Mouse (Mus musculus): ENCODE data around the gene Cadm1. TPM values are rescaled to one million over a fixed set of nuclear protein-coding genes. Genes with fewer than 3 reads are reported as not detected.

Cadm1 gene
- polyA plus RNA-seq, 1 experiment, result 7.9 TPM

- no peak overlapping the region for H3K27ac ChIP-seq (ENCODE audit: control insufficient read depth, insufficient read depth, low read length)
- H3K4me3 ChIP-seq (ENCODE audit: control insufficient read depth, insufficient read depth, low read length), result no peak overlapping the region
- H3K4me1 ChIP-seq (replicated peaks; ENCODE audit: control insufficient read depth, insufficient read depth, low read length), result no peaks in the 10 kb centered on the region
- H3K36me3 ChIP-seq (ENCODE audit: control insufficient read depth, insufficient read depth, low read length), result no peaks in the 10 kb centered on the region
- 50% methylated on average over 5 of the region's 5 CpGs for WGBS
- no peaks in the 10 kb centered on the region for H3K27me3 ChIP-seq (ENCODE audit: control insufficient read depth, insufficient read depth, low read length)
- DNase-seq, result no peak
- no peak for TF ChIP-seq POLR2A (IDR thresholded peaks at IDR 0.05; ENCODE audit: control insufficient read depth, extremely low read depth, insufficient read depth, low read length, poor library complexity)
These were observed 59.9 kb downstream of the Cadm1 start for GRCm38 (mm10) chr9:47589832-47590231.

GRCm38 (mm10) chr9:47601541-47601940 is 71.6 kb downstream of the Cadm1 start:
- H3K27ac ChIP-seq (ENCODE audit: control insufficient read depth, insufficient read depth, low read length), result no peak overlapping the region
- WGBS, result 93% methylated on average over 11 of the region's 11 CpGs
- H3K4me1 ChIP-seq (replicated peaks; ENCODE audit: control insufficient read depth, insufficient read depth, low read length), result no peaks in the 10 kb centered on the region
- TF ChIP-seq POLR2A (IDR thresholded peaks at IDR 0.05; ENCODE audit: control insufficient read depth, extremely low read depth, insufficient read depth, low read length, poor library complexity) (no peak), CTCF (IDR thresholded peaks at IDR 0.05; ENCODE audit: borderline replicate concordance, control insufficient read depth, extremely low read depth, insufficient read depth, low read length, poor library complexity) (no peak)
- no peak for DNase-seq
- no peaks in the 10 kb centered on the region for H3K27me3 ChIP-seq (ENCODE audit: control insufficient read depth, insufficient read depth, low read length)
- H3K36me3 ChIP-seq (ENCODE audit: control insufficient read depth, insufficient read depth, low read length), result no peaks in the 10 kb centered on the region
- H3K4me3 ChIP-seq (ENCODE audit: control insufficient read depth, insufficient read depth, low read length), result no peak overlapping the region

GRCm38 (mm10) chr9:47603971-47604370 is 74.0 kb downstream of the Cadm1 start:
- Histone ChIP-seq H3K36me3 (ENCODE audit: control insufficient read depth, insufficient read depth, low read length) (no peaks in the 10 kb centered on the region), H3K4me3 (ENCODE audit: control insufficient read depth, insufficient read depth, low read length) (no peak overlapping the region), H3K27me3 (ENCODE audit: control insufficient read depth, insufficient read depth, low read length) (no peaks in the 10 kb centered on the region), H3K27ac (ENCODE audit: control insufficient read depth, insufficient read depth, low read length) (no peak overlapping the region), H3K4me1 (replicated peaks; ENCODE audit: control insufficient read depth, insufficient read depth, low read length) (no peaks in the 10 kb centered on the region)
- no peak for DNase-seq
- no peak for TF ChIP-seq POLR2A (IDR thresholded peaks at IDR 0.05; ENCODE audit: control insufficient read depth, extremely low read depth, insufficient read depth, low read length, poor library complexity)
- WGBS, result 94% methylated on average over 4 of the region's 4 CpGs

GRCm38 (mm10) chr9:47605628-47606027 is 75.7 kb downstream of the Cadm1 start:
- H3K27ac ChIP-seq (ENCODE audit: control insufficient read depth, insufficient read depth, low read length), result no peak overlapping the region
- no peak overlapping the region for H3K4me3 ChIP-seq (ENCODE audit: control insufficient read depth, insufficient read depth, low read length)
- no peaks in the 10 kb centered on the region for H3K36me3 ChIP-seq (ENCODE audit: control insufficient read depth, insufficient read depth, low read length)
- WGBS, result 91% methylated on average over 5 of the region's 5 CpGs
- TF ChIP-seq CTCF (IDR thresholded peaks at IDR 0.05; ENCODE audit: borderline replicate concordance, control insufficient read depth, extremely low read depth, insufficient read depth, low read length, poor library complexity) (no peak), POLR2A (IDR thresholded peaks at IDR 0.05; ENCODE audit: control insufficient read depth, extremely low read depth, insufficient read depth, low read length, poor library complexity) (no peak)
- DNase-seq, result no peak
- H3K27me3 ChIP-seq (ENCODE audit: control insufficient read depth, insufficient read depth, low read length), result no peaks in the 10 kb centered on the region
- H3K4me1 ChIP-seq (replicated peaks; ENCODE audit: control insufficient read depth, insufficient read depth, low read length), result no peaks in the 10 kb centered on the region

GRCm38 (mm10) chr9:47608441-47608840 is 78.5 kb downstream of the Cadm1 start:
- no peak for DNase-seq
- no peaks in the 10 kb centered on the region for H3K4me1 ChIP-seq (replicated peaks; ENCODE audit: control insufficient read depth, insufficient read depth, low read length)
- TF ChIP-seq CTCF (IDR thresholded peaks at IDR 0.05; ENCODE audit: borderline replicate concordance, control insufficient read depth, extremely low read depth, insufficient read depth, low read length, poor library complexity) (no peak), POLR2A (IDR thresholded peaks at IDR 0.05; ENCODE audit: control insufficient read depth, extremely low read depth, insufficient read depth, low read length, poor library complexity) (no peak)
- H3K27ac ChIP-seq (ENCODE audit: control insufficient read depth, insufficient read depth, low read length), result no peak overlapping the region
- H3K27me3 ChIP-seq (ENCODE audit: control insufficient read depth, insufficient read depth, low read length), result no peaks in the 10 kb centered on the region
- WGBS, result 87% methylated on average over 7 of the region's 7 CpGs
- H3K4me3 ChIP-seq (ENCODE audit: control insufficient read depth, insufficient read depth, low read length), result no peak overlapping the region
- no peaks in the 10 kb centered on the region for H3K36me3 ChIP-seq (ENCODE audit: control insufficient read depth, insufficient read depth, low read length)

- Histone ChIP-seq H3K27ac (ENCODE audit: control insufficient read depth, insufficient read depth, low read length) (no peak overlapping the region), H3K36me3 (ENCODE audit: control insufficient read depth, insufficient read depth, low read length) (no peaks in the 10 kb centered on the region), H3K4me3 (ENCODE audit: control insufficient read depth, insufficient read depth, low read length) (no peak overlapping the region), H3K27me3 (ENCODE audit: control insufficient read depth, insufficient read depth, low read length) (no peaks in the 10 kb centered on the region), H3K4me1 (replicated peaks; ENCODE audit: control insufficient read depth, insufficient read depth, low read length) (no peaks in the 10 kb centered on the region)
- DNase-seq, result no peak
- TF ChIP-seq POLR2A (IDR thresholded peaks at IDR 0.05; ENCODE audit: control insufficient read depth, extremely low read depth, insufficient read depth, low read length, poor library complexity) (no peak), CTCF (IDR thresholded peaks at IDR 0.05; ENCODE audit: borderline replicate concordance, control insufficient read depth, extremely low read depth, insufficient read depth, low read length, poor library complexity) (no peak)
- 76% methylated on average over 6 of the region's 6 CpGs for WGBS
These were observed 78.9 kb downstream of the Cadm1 start for GRCm38 (mm10) chr9:47608921-47609320.

- no peak for DNase-seq
- no peaks in the 10 kb centered on the region for H3K36me3 ChIP-seq (ENCODE audit: control insufficient read depth, insufficient read depth, low read length)
- no peak overlapping the region for H3K4me3 ChIP-seq (ENCODE audit: control insufficient read depth, insufficient read depth, low read length)
- no peaks in the 10 kb centered on the region for H3K27me3 ChIP-seq (ENCODE audit: control insufficient read depth, insufficient read depth, low read length)
- WGBS, result 78% methylated on average over 4 of the region's 4 CpGs
- no peaks in the 10 kb centered on the region for H3K4me1 ChIP-seq (replicated peaks; ENCODE audit: control insufficient read depth, insufficient read depth, low read length)
- no peak overlapping the region for H3K27ac ChIP-seq (ENCODE audit: control insufficient read depth, insufficient read depth, low read length)
- no peak for TF ChIP-seq CTCF (IDR thresholded peaks at IDR 0.05; ENCODE audit: borderline replicate concordance, control insufficient read depth, extremely low read depth, insufficient read depth, low read length, poor library complexity)
- TF ChIP-seq POLR2A (IDR thresholded peaks at IDR 0.05; ENCODE audit: control insufficient read depth, extremely low read depth, insufficient read depth, low read length, poor library complexity), result no peak
These were observed 79.5 kb downstream of the Cadm1 start for GRCm38 (mm10) chr9:47609443-47609842.

All from thymus, adult 2 months (tissue).